Comparison of ENCODE assay signal across 17 mouse cellular contexts in the genomic region with DNA sequence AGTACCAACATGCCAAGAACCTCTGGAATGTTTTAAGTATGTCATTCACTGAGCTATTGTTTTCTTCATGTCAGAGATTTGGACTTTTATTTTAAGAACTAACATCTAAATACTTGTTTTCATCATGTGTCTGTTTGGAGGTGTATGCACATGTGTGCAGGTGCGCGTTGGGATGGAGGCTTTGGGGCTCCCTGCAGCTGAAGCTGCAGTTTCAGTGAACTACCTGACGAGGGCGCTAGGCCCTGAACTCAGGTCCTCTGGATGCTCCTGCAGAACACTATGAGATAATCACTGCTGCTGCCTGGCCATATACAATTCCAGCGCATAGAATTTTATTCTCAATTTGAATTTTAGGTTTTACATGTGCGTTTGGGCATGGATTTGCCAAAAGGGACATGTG. TPM values are rescaled to one million over a fixed set of nuclear protein-coding genes. Genes with fewer than 3 reads are reported as not detected.
DNase-seq lines count a peak whose midpoint lies in the region; ATAC-seq and TF ChIP-seq lines count a peak whose summit lies in the region.
"Had no signal": no experiment of that assay in that cellular context is flagged by ENCODE, and none has a peak within 500 bp of the region (broad histone marks: within the 10 kb centered on the region; RNA-seq: fewer than 3 reads in every experiment).

No protein-coding gene starts in this region.

- H3K27ac ChIP-seq in gastrocnemius, adult 2 months, result no peak overlapping the region
- H3K27ac ChIP-seq in midbrain, embryonic 11.5 days (ENCODE audit: low read depth, low read length), result no peak overlapping the region
- no peak overlapping the region for H3K27ac ChIP-seq in midbrain, embryonic 15.5 days
- H3K27ac ChIP-seq: kidney, embryonic 15.5 days; liver, embryonic 15.5 days had no signal

- H3K4me3 ChIP-seq in gastrocnemius, adult 2 months, result no peak overlapping the region
- no peak overlapping the region for H3K4me3 ChIP-seq in midbrain, embryonic 11.5 days (ENCODE audit: low read depth, low read length)
- H3K4me3 ChIP-seq in midbrain, embryonic 15.5 days, result no peak overlapping the region
- H3K4me3 ChIP-seq: kidney, embryonic 15.5 days; liver, embryonic 15.5 days had no signal

- intact Hi-C loops in gastrocnemius, adult 2 months (cut with DNase I), result no loop called here

- no peak overlapping the region for H3K9ac ChIP-seq in midbrain, embryonic 11.5 days (ENCODE audit: low read length)
- no peak overlapping the region for H3K9ac ChIP-seq in midbrain, embryonic 15.5 days
- H3K9ac ChIP-seq: kidney, embryonic 15.5 days; liver, embryonic 15.5 days had no signal

- peak; percentile 8; the same call in 1 of the 2 replicates for TF ChIP-seq CTCF in gastrocnemius, adult 2 months (IDR thresholded peaks at IDR 0.05)

- ATAC-seq in midbrain, embryonic 11.5 days (ENCODE audit: low FRiP score), result no peak
- no peak for ATAC-seq in midbrain, embryonic 15.5 days (replicated peaks)
- ATAC-seq in frontal cortex, adult (ENCODE audit: low TSS enrichment), result no peak
- ATAC-seq: forebrain, embryonic 16.5 days had no signal

- H3K36me3 ChIP-seq in midbrain, embryonic 11.5 days (ENCODE audit: control insufficient read depth, insufficient read depth, low read length), result no peaks in the 10 kb centered on the region
- no peaks in the 10 kb centered on the region for H3K36me3 ChIP-seq in midbrain, embryonic 15.5 days (replicated peaks)
- H3K36me3 ChIP-seq: kidney, embryonic 15.5 days; liver, embryonic 15.5 days had no signal

- WGBS in midbrain, embryonic 11.5 days, result 80% methylated on average over 6 of the region's 6 CpGs
- 82% methylated on average over 6 of the region's 6 CpGs for WGBS in midbrain, embryonic 15.5 days

- no peak for DNase-seq in gastrocnemius, adult 2 months
- no peak for DNase-seq in gastrocnemius, postnatal 25 days
- peak; percentile 33 for DNase-seq in midbrain, embryonic 11.5 days (ENCODE audit: low spot score, missing footprints)
- peak; percentile 32 for DNase-seq in R1 (ENCODE audit: low read depth, low spot score)
- peak; percentile 39 for DNase-seq in testis, postnatal 14 days (ENCODE audit: low spot score)
- no peak for DNase-seq in right cerebral cortex, postnatal 4 days
- DNase-seq: adrenal gland, postnatal 25 days; cerebellum, adult 8-10 months; lung, postnatal 14 days; right cerebral cortex, postnatal 25 days; thymus, adult 18-20 months had no signal

- H3K9me3 ChIP-seq in midbrain, embryonic 11.5 days (ENCODE audit: control insufficient read depth, low read length), result no peaks in the 10 kb centered on the region
- no peaks in the 10 kb centered on the region for H3K9me3 ChIP-seq in midbrain, embryonic 15.5 days
- H3K9me3 ChIP-seq: kidney, embryonic 15.5 days; liver, embryonic 15.5 days had no signal

- no peaks in the 10 kb centered on the region for H3K27me3 ChIP-seq in midbrain, embryonic 11.5 days (ENCODE audit: control insufficient read depth, insufficient read depth, low read length)
- no peaks in the 10 kb centered on the region for H3K27me3 ChIP-seq in midbrain, embryonic 15.5 days (replicated peaks)
- H3K27me3 ChIP-seq: kidney, embryonic 15.5 days; liver, embryonic 15.5 days had no signal

- H3K4me2 ChIP-seq in midbrain, embryonic 11.5 days, result no peak overlapping the region
- H3K4me2 ChIP-seq in midbrain, embryonic 15.5 days, result no peak overlapping the region
- H3K4me2 ChIP-seq: kidney, embryonic 15.5 days; liver, embryonic 15.5 days had no signal

- H3K4me1 ChIP-seq in midbrain, embryonic 11.5 days (ENCODE audit: control insufficient read depth, insufficient read depth, low read length), result 0 out of 2 replicates have a peak, but pooled peaks cover 2% of the 10 kb centered on the region
- H3K4me1 ChIP-seq in midbrain, embryonic 15.5 days, result peaks cover 4% of the 10 kb centered on the region; the same call in 1 of the 2 replicates
- H3K4me1 ChIP-seq: kidney, embryonic 15.5 days; liver, embryonic 15.5 days had no signal

RNA-seq across cellular contexts. Expression of a gene that starts 11.1 kb away (rescaled TPM):
- total RNA-seq in gastrocnemius, adult 2 months (2021), result 10 to 100 TPM in 1 of 2 experiments, 1 to 10 TPM in 1; 5.4 to 10.9 TPM
- 10 to 100 TPM; 15.2 to 17.7 TPM for total RNA-seq in gastrocnemius, postnatal 25 days (2021)
- 6.4 and 8.3 TPM in 2 replicates for polyA plus RNA-seq in midbrain, embryonic 11.5 days (2014; fragmentation: Nextera tagmentation; extraction: Ambion mirVana)
- 6.4 and 6.8 TPM in 2 replicates for polyA plus RNA-seq in midbrain, embryonic 15.5 days (2015; fragmentation: Nextera tagmentation; extraction: Ambion mirVana)

RNA-seq across cellular contexts. Expression of a gene that starts 43.8 kb away (rescaled TPM):
- total RNA-seq in gastrocnemius, adult 2 months (2021), result under 1 TPM; 0.15 to 0.17 TPM
- under 1 TPM; 0.21 to 0.31 TPM for total RNA-seq in gastrocnemius, postnatal 25 days (2021)
- polyA plus RNA-seq in midbrain, embryonic 11.5 days (2014; fragmentation: Nextera tagmentation; extraction: Ambion mirVana), result 0.08 TPM in 1 of 2 replicates, not detected in the other
- polyA plus RNA-seq in midbrain, embryonic 15.5 days (2015; fragmentation: Nextera tagmentation; extraction: Ambion mirVana), result 0.06 and 0.12 TPM in 2 replicates
- total RNA-seq: common myeloid progenitor, adult 5-6 weeks had no signal

Comparison
In these comparisons a context has a peak if more than half of its experiments do, and no peak if none do; other contexts are left out.
1. DNase-seq: peak in midbrain, embryonic 11.5 days (single experiment), R1 (single experiment) and testis, postnatal 14 days (single experiment); none in gastrocnemius, adult 2 months (single experiment), gastrocnemius, postnatal 25 days (single experiment) and right cerebral cortex, postnatal 4 days (single experiment).